Mouse (Mus musculus) heart, adult 18-20 months (tissue): ENCODE data around the gene Hdhd5. TPM values are rescaled to one million over a fixed set of nuclear protein-coding genes. Genes with fewer than 3 reads are reported as not detected.
A peak's percentile ranks its signal among the peaks of the same experiment; 100 is the strongest.

Experiments
- DNase-seq, 2 experiments: peaks; one replicate each; pipeline ENCODE4 v3.0.0; 2021 to 2022; ENCODE audit warnings: mixed read lengths in 1 of 2
- long read RNA-seq, 2 experiments: library from polyadenylated mRNA; stranded (forward); transcript quantifications; one replicate each; pipeline ENCODE4 v2.0.0; 2021
- total RNA-seq, 2 experiments: library from RNA; stranded (reverse); gene quantifications; 2 replicates each; pipeline ENCODE4 v1.2.3; 2021

Hdhd5 gene
- total RNA-seq = 10 to 100 TPM; 18.7 to 21.8 TPM
- long read RNA-seq, experiment 1, transcript Hdhd5-201 (8 exons, 1,928 nt) = major isoform, 16 of 20 reads
- long read RNA-seq, experiment 1, partial matches to known transcripts = 1 of 20 reads
- long read RNA-seq, experiment 1, other reads (novel, unspliced or antisense) = 3 of 20 reads
- long read RNA-seq, experiment 2, partial matches to known transcripts = 1 of 7 reads
- long read RNA-seq, experiment 2, other reads (novel, unspliced or antisense) = 2 of 7 reads

DNA sequence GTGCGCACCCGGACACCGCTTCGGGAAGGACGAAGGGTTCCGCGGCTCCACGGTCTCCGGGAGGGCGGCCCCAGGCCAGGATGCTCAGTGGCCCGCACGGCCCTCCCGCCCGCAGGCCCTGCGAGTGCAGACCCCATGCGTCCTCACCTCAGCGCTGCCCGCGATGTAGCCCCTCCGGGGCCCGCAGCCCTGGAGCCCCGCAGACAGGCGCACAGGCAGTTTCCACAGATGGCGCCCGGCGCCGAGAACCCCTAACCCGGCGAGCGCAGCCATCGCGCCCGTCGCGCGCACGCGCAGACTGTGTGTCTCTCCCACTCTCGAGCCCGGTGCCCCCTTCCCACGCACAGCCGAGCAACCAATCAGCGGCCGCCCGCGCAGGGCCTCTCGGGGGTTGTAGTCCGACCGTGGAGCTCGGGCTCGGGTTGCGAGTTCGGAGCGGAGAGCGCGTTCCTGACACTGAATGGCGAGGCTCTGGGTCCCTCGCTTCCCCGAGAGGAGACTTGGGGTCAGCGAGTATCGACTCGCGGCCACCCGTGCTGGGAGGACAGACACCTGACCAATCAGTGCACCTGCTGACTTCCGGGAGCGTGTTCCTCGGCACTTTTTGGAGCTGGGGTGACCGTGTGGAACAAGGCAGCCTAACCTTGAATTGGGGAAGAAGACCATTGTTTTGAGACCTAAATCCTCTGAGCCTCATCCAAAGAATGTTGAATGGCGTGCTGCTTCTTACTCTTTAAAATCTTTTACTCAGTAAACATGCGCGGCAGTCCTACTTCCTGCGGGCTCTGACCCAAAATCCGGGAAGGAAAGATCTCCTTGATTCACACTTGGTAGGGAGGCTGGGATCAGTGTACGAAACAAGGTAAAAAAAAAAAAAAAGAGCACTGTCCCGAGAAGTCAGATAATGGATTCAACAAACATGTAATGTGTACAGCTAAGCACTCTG lies at the start of gene Hdhd5:
TSS of gene Hdhd5 (minus strand) at position 300 of the 946 bp plus-strand sequence.
- peak; percentile 95 for DNase-seq

- DNase-seq = no peak
These were observed 49.5 kb upstream of the Hdhd5 start for GRCm38 (mm10) chr6:120580713-120581015.

GRCm38 (mm10) chr6:120579831-120580712 lies 49.0 kb upstream of the Hdhd5 start:
- peak; percentile 67 to 77 for DNase-seq

DNA sequence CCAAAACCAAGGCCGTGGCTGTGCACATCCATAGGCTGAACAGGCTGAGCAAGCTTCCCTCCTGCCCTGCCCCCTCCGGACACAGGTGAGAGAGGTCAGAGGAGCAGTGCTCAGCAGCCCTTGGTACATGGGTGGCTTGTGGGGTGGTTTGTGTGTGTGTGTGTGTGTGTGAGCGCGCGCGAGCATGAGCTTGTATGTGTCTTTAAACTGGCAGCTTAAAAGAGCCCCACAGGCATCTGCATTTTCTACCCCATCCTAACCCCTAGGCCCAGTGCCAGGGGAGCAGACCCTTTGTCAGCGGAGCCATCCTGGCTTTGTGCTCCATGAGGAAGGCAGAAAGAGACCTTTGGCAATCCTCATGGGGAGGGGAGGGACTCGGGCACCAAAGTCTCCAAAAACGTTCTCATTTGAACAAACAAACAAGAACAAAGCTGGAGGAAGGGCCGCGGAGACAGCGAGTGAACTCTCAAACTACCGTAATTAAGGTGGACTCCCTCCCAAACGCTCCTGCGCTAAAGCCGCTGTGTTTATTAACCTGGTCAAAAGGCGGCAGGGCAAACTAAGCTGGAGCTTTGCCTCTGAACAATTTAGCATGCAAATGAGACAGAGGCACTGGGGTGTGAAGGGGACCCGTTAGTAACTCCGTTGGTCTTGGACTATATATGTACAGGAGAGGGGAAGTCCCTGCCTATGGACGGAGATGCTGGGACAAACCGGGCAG lies 48.2 kb upstream of the Hdhd5 start:
- DNase-seq = peak in 1 of 2 experiments; percentile 56

GRCm38 (mm10) chr6:120578471-120578870 lies 47.4 kb upstream of the Hdhd5 start:
- no peak for DNase-seq

- no peak for DNase-seq
These were observed 41.3 kb upstream of the Hdhd5 start for GRCm38 (mm10) chr6:120572372-120572771.

- no peak for DNase-seq
These were observed 37.1 kb upstream of the Hdhd5 start for GRCm38 (mm10) chr6:120568257-120568656.

- peak; percentile 50 to 82 for DNase-seq
These were observed 36.1 kb upstream of the Hdhd5 start for GRCm38 (mm10) chr6:120566911-120567909.

DNA sequence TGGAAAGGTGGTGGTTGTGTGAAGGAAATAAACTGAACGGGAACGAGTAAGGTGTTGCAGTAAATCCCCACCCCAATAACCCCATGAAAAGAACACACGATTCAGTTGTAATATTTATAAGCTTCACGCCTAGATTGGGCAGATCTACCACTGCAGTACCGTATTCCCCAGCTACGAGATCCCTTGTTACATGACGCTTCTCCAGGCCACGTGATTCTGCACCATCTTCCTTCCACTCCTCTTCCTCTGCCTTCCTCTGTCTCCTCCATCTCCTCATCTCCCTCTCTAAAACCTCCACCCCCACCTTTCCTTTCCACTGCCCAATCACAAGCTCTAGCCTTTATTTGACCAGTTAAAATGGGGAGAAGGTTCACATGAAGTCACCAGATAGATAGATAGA lies 25.5 kb upstream of the Hdhd5 start:
- no peak for DNase-seq

GRCm38 (mm10) chr6:120555983-120556567 lies 25.0 kb upstream of the Hdhd5 start:
- DNase-seq = no peak

GRCm38 (mm10) chr6:120555152-120555551 lies 24.0 kb upstream of the Hdhd5 start:
- no peak for DNase-seq

GRCm38 (mm10) chr6:120550173-120550572 lies 19.1 kb upstream of the Hdhd5 start:
- no peak for DNase-seq

DNA sequence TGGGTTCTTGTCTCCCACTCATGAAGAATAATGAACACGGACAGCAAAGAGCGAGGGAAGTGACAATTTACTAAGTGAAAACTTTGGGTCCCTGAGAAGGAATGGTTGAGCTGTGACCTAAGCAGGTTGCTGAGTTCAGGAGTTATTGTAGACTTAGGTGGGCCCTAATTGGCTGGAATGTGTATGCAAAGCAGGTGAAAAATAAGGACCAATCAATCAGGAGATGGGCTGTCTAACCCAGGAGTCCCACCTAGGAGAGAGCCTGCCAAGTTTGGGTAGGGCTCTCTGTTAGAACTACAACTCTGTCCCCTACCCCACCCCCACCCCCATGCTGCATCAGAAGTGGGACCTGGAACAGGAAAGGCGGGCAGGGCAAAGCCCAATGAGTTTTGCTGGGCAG lies 17.5 kb upstream of the Hdhd5 start:
- DNase-seq = no peak

GRCm38 (mm10) chr6:120546973-120547372 lies 15.9 kb upstream of the Hdhd5 start:
- no peak for DNase-seq

- no peak for DNase-seq
These were observed 15.2 kb upstream of the Hdhd5 start for GRCm38 (mm10) chr6:120546292-120546691.

GRCm38 (mm10) chr6:120542061-120542460 lies 10.9 kb upstream of the Hdhd5 start:
- no peak for DNase-seq

- DNase-seq = peak in 1 of 2 experiments; percentile 7
These were observed 10.3 kb upstream of the Hdhd5 start for GRCm38 (mm10) chr6:120541386-120541785.

- DNase-seq = peak; percentile 84 to 93
These were observed 8.7 kb upstream of the Hdhd5 start for GRCm38 (mm10) chr6:120539781-120540231.

GRCm38 (mm10) chr6:120539132-120539759 lies 8.1 kb upstream of the Hdhd5 start:
- DNase-seq = peak; percentile 87 to 91
